In the genomic region with DNA sequence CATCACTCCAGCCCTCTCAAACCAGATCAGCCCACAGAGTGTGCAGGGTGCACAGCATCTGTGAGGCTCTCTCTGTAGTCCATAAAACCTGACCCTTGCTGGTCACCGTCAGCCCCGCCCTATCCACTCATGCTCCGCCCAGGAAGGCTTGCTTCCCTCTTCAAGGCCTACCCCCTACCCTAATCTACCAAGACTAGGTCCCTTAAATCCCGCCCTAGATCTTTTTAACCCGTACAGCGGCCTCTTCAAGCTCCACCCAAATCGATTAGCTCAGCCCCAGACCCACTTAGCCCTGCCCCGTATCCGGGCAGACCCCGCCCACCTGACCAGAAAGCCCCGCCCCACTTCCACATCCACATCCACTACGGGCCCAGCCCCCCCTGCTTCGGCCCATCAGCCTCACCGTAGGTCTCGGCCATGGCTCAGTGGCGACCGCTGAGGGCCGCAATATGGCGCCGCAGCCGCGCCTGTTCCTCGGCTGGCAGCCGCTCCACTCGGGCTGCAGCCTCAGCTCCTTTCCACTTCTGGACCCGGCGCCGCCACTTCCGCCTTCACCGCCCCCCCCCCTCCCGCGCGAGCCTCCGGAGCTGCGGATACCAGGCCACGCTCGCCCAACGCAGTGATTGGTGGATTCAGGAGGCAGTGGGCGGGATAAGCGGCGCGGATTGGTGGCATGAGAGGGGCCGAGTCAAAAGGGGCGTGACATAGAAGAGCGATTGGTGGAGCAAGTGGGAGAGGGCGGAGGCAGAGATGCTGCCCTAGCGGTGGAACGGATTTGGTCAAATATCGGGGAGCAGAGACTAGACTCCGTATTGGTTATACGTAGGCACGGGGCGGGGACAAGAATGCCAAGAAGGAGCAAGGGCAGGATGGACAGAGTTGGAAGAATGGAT, we compare ENCODE assay signal across 7 mouse cellular contexts. TPM values are rescaled to one million over a fixed set of nuclear protein-coding genes. Genes with fewer than 3 reads are reported as not detected.
DNase-seq lines count a peak whose midpoint lies in the region; ATAC-seq lines count a peak whose summit lies in the region.

A gene (minus strand): TSS at position 573 of the 893 bp plus-strand sequence.

- intact Hi-C loops in left cerebral cortex, postnatal 36 days (cut with DNase I): no loop called here

- peak; percentile 100 for DNase-seq in adrenal gland, adult 8-10 months
- peak; percentile 100 for DNase-seq in embryo, embryonic 9.5 days (ENCODE audit: extremely low spot score)
- peak; percentile 91 to 97 for DNase-seq in gastrocnemius, postnatal 4 days (ENCODE audit: low spot score in 2 of 2)
- peak; percentile 99 to 100 for DNase-seq in left cerebral cortex, postnatal 36 days (ENCODE audit: low spot score in 2 of 2)
- peak; percentile 99 for DNase-seq in midbrain, embryonic 11.5 days (ENCODE audit: low spot score, missing footprints)
- DNase-seq in skeletal muscle tissue, adult 2 months (ENCODE audit: low read depth, low spot score): peak; percentile 99

- peak within 1 kb of the TSS; percentile 73 for H3K9ac ChIP-seq in intestine, embryonic 16.5 days (ENCODE audit: low read depth, low read length)
- peak within 1 kb of the TSS; percentile 66 for H3K9ac ChIP-seq in midbrain, embryonic 11.5 days (ENCODE audit: low read length)

- WGBS in intestine, embryonic 16.5 days: under 1% methylated on average over 53 of the region's 53 CpGs
- WGBS in midbrain, embryonic 11.5 days: under 1% methylated on average over 53 of the region's 53 CpGs

- ATAC-seq in intestine, embryonic 16.5 days: peak; percentile 98
- peak; percentile 98 for ATAC-seq in midbrain, embryonic 11.5 days (ENCODE audit: low FRiP score)

- H3K4me2 ChIP-seq in intestine, embryonic 16.5 days (ENCODE audit: low read depth, low read length): peak within 1 kb of the TSS; percentile 61
- H3K4me2 ChIP-seq in midbrain, embryonic 11.5 days: peak within 1 kb of the TSS; percentile 50

- peak within 1 kb of the TSS; percentile 88 for H3K4me3 ChIP-seq in intestine, embryonic 16.5 days (ENCODE audit: low read length)
- H3K4me3 ChIP-seq in midbrain, embryonic 11.5 days (ENCODE audit: low read depth, low read length): peak within 1 kb of the TSS; percentile 72

- peak within 1 kb of the TSS; percentile 97 for H3K27ac ChIP-seq in intestine, embryonic 16.5 days (ENCODE audit: low read length)
- H3K27ac ChIP-seq in midbrain, embryonic 11.5 days (ENCODE audit: low read depth, low read length): peak within 1 kb of the TSS; percentile 87

- H3K9me3 ChIP-seq in intestine, embryonic 16.5 days (ENCODE audit: control insufficient read depth, low read length): no peaks in the 10 kb centered on the region
- H3K9me3 ChIP-seq in midbrain, embryonic 11.5 days (ENCODE audit: control insufficient read depth, low read length): no peaks in the 10 kb centered on the region

- no peaks in the 10 kb centered on the region for H3K36me3 ChIP-seq in intestine, embryonic 16.5 days (ENCODE audit: control insufficient read depth, insufficient read depth, low read length)
- H3K36me3 ChIP-seq in midbrain, embryonic 11.5 days (ENCODE audit: control insufficient read depth, insufficient read depth, low read length): no peaks in the 10 kb centered on the region

- H3K4me1 ChIP-seq in intestine, embryonic 16.5 days (ENCODE audit: control insufficient read depth, insufficient read depth, low read length): peaks cover 11% of the 10 kb centered on the region
- H3K4me1 ChIP-seq in midbrain, embryonic 11.5 days (ENCODE audit: control insufficient read depth, insufficient read depth, low read length): peaks cover 8% of the 10 kb centered on the region

- no peaks in the 10 kb centered on the region for H3K27me3 ChIP-seq in intestine, embryonic 16.5 days (replicated peaks; ENCODE audit: control insufficient read depth, insufficient read depth, low read length)
- H3K27me3 ChIP-seq in midbrain, embryonic 11.5 days (ENCODE audit: control insufficient read depth, insufficient read depth, low read length): no peaks in the 10 kb centered on the region

RNA-seq across cellular contexts. Expression of the gene that starts here (rescaled TPM):
- 10 to 100 TPM; 60.6 to 88.0 (median 81.4) TPM for total RNA-seq in adrenal gland, adult 8-10 months (2022)
- 10 to 100 TPM; 29.4 to 33.6 TPM for total RNA-seq in gastrocnemius, postnatal 4 days (2021)
- polyA plus RNA-seq in intestine, embryonic 16.5 days (2015; fragmentation: Nextera tagmentation; extraction: Ambion mirVana): 69.9 and 70.1 TPM in 2 replicates
- total RNA-seq in left cerebral cortex, postnatal 36 days (2021): 10 to 100 TPM; 91.5 to 96.5 TPM
- polyA plus RNA-seq in midbrain, embryonic 11.5 days (2014; fragmentation: Nextera tagmentation; extraction: Ambion mirVana): 57.4 and 59.1 TPM in 2 replicates

Comparison
In these comparisons a context has a peak if more than half of its experiments do, and no peak if none do; other contexts are left out.
1. Peak in every context shown above with its lines: DNase-seq, ATAC-seq, H3K4me3 ChIP-seq and H3K27ac ChIP-seq.